Mouse (Mus musculus) lung, embryonic 14.5 days (tissue): ENCODE data around the gene Tbc1d10b. TPM values are rescaled to one million over a fixed set of nuclear protein-coding genes. Genes with fewer than 3 reads are reported as not detected.

Source experiments
- ATAC-seq: fragments of 200-750 bp; cut with Nextera tagmentation; 2 replicates; pipeline ENCODE4 v1.8.0; 2017; ENCODE audit warnings: mild to moderate bottlenecking, moderate TSS enrichment, moderate library complexity; ENCODE audit not compliant: insufficient read depth
- DNase-seq: peaks from one replicate; pipeline ENCODE4 v3.0.0-alpha.2; 2015
- H3K27ac ChIP-seq: fragments of 300-500 bp; sonication (generic); 2 replicates; pipeline ENCODE4 v1.5.1; 2014; ENCODE audit warnings: low read depth, mild to moderate bottlenecking, moderate library complexity
- H3K27me3 ChIP-seq: fragments of 300-500 bp; sonication (generic); 2 replicates; pipeline ENCODE4 v1.6.1; 2014; ENCODE audit warnings: low read length, control low read depth; ENCODE audit not compliant: insufficient read depth
- H3K36me3 ChIP-seq: fragments of 300-500 bp; sonication (generic); 2 replicates; pipeline ENCODE4 v1.6.1; 2014; ENCODE audit warnings: control low read depth; ENCODE audit not compliant: insufficient read depth
- H3K4me1 ChIP-seq: fragments of 300-500 bp; sonication (generic); 2 replicates; pipeline ENCODE4 v1.6.1; 2014; ENCODE audit warnings: antibody characterized with exemption, control low read depth; ENCODE audit not compliant: insufficient read depth
- H3K4me2 ChIP-seq: fragments of 300-500 bp; sonication (generic); 2 replicates; pipeline ENCODE4 v1.6.1; 2014; ENCODE audit warnings: mild to moderate bottlenecking
- H3K4me3 ChIP-seq: fragments of 300-500 bp; sonication (generic); 2 replicates; pipeline ENCODE4 v1.5.1; 2014; ENCODE audit warnings: low read depth, low read length
- H3K9ac ChIP-seq: fragments of 300-500 bp; sonication (generic); 2 replicates; pipeline ENCODE4 v1.6.1; 2014
- H3K9me3 ChIP-seq: fragments of 300-500 bp; sonication (generic); 2 replicates; pipeline ENCODE4 v1.6.1; 2016; ENCODE audit warnings: low read depth, low read length, control low read depth
- CTCF ChIP-seq: IDR thresholded peaks from 2 replicates; pipeline ENCODE4 v1.5.1; 2016; ENCODE audit warnings: antibody characterized with exemption, low read depth
- WGBS: fragments of 180-500 bp; shearing (Covaris S2); extraction: QIAGEN DNeasy Blood & Tissue Kit; methylation state at CpG from one replicate; pipeline ENCODE4 v1.1.7; 2014; 5-methylcytosine and 5-hydroxymethylcytosine counted together
- polyA plus RNA-seq: library from polyadenylated mRNA; unstranded; fragments of >200 nt; fragmentation: Nextera tagmentation; extraction: Ambion mirVana; gene quantifications from 2 replicates; pipeline ENCODE4 v1.2.1, GENCODE M21; 2014

Tbc1d10b gene
- polyA plus RNA-seq, 1 experiment from 2014 or later, result 33.7 TPM

- Histone ChIP-seq H3K4me3 (no peak overlapping the region), H3K4me1 (no peaks in the 10 kb centered on the region), H3K27ac (no peak overlapping the region), H3K9ac (no peak overlapping the region), H3K9me3 (no peaks in the 10 kb centered on the region), H3K36me3 (no peaks in the 10 kb centered on the region), H3K27me3 (no peaks in the 10 kb centered on the region), H3K4me2 (no peak overlapping the region)
- no peak for TF ChIP-seq CTCF
- DNase-seq (peak; percentile 53), ATAC-seq (no peak)
- WGBS, result 51% methylated on average over 3 of the region's 3 CpGs
Measured at GRCm38 (mm10) chr7:127153477-127153876, 54.8 kb downstream of the Tbc1d10b start.

- no peak for TF ChIP-seq CTCF
- no peak for ATAC-seq
- H3K4me2 ChIP-seq, result no peak overlapping the region
- H3K9ac ChIP-seq, result no peak overlapping the region
- 82% methylated on average over 6 of the region's 6 CpGs for WGBS
- H3K36me3 ChIP-seq, result no peaks in the 10 kb centered on the region
- no peaks in the 10 kb centered on the region; the same call in 1 of the 2 replicates for H3K4me1 ChIP-seq
- no peak overlapping the region for H3K27ac ChIP-seq
- no peaks in the 10 kb centered on the region for H3K9me3 ChIP-seq
- H3K4me3 ChIP-seq, result no peak overlapping the region
- H3K27me3 ChIP-seq, result no peaks in the 10 kb centered on the region
- no peak for DNase-seq
Measured at GRCm38 (mm10) chr7:127152464-127152863, 55.8 kb downstream of the Tbc1d10b start.

- peak; percentile 63 for ATAC-seq
- no peak overlapping the region for H3K4me3 ChIP-seq
- H3K9ac ChIP-seq, result no peak overlapping the region
- 34% methylated on average over 3 of the region's 3 CpGs for WGBS
- H3K36me3 ChIP-seq, result no peaks in the 10 kb centered on the region
- no peak for TF ChIP-seq CTCF
- peak; percentile 63 for DNase-seq
- H3K9me3 ChIP-seq, result no peaks in the 10 kb centered on the region
- no peak overlapping the region for H3K27ac ChIP-seq
- H3K4me2 ChIP-seq, result no peak overlapping the region
- no peaks in the 10 kb centered on the region; the same call in 1 of the 2 replicates for H3K4me1 ChIP-seq
- H3K27me3 ChIP-seq, result no peaks in the 10 kb centered on the region
Measured at GRCm38 (mm10) chr7:127147901-127148300, 60.4 kb downstream of the Tbc1d10b start.

Other genes starting within 250 kb of the Tbc1d10b start
- gene Cdipt, start 232.6 kb downstream of the Tbc1d10b start, polyA plus RNA-seq, result 86.1 and 92.8 TPM in 2 replicates
- gene Cdiptos, start 232.4 kb downstream of the Tbc1d10b start, polyA plus RNA-seq, result 1.5 TPM in 2 replicates
- gene Mvp, start 193.8 kb downstream of the Tbc1d10b start, polyA plus RNA-seq, result 7.7 and 8.0 TPM in 2 replicates
- 0.85 TPM in 1 of 2 replicates, not detected in the other for gene Pagr1b, start 192.0 kb downstream of the Tbc1d10b start, polyA plus RNA-seq
- gene Pagr1a, start 191.1 kb downstream of the Tbc1d10b start, polyA plus RNA-seq, result 21.9 and 44.5 TPM in 2 replicates
- gene Gm42742, start 187.4 kb downstream of the Tbc1d10b start, polyA plus RNA-seq, result 37.4 and 54.0 TPM in 2 replicates
- 4.7 and 5.9 TPM in 2 replicates for gene Prrt2, start 187.3 kb downstream of the Tbc1d10b start, polyA plus RNA-seq
- gene Maz, start 181.4 kb downstream of the Tbc1d10b start, polyA plus RNA-seq, result 74.3 and 90.8 TPM in 2 replicates
- gene Kif22, start 166.0 kb downstream of the Tbc1d10b start, polyA plus RNA-seq, result 168 and 180 TPM in 2 replicates
- not detected in 2 replicates for gene Zg16, start 121.1 kb downstream of the Tbc1d10b start, polyA plus RNA-seq
- 6.3 and 6.5 TPM in 2 replicates for gene AI467606, start 117.1 kb downstream of the Tbc1d10b start, polyA plus RNA-seq
- 0.22 and 0.47 TPM in 2 replicates for gene Qprt, start 86.2 kb downstream of the Tbc1d10b start, polyA plus RNA-seq
- 0.20 TPM in 1 of 2 replicates, not detected in the other for gene Spn, start 70.6 kb downstream of the Tbc1d10b start, polyA plus RNA-seq
- 54.6 and 59.6 TPM in 2 replicates for gene Cd2bp2, start 12.4 kb downstream of the Tbc1d10b start, polyA plus RNA-seq
- 8.6 and 12.2 TPM in 2 replicates for gene Mylpf, start 422 bp upstream of the Tbc1d10b start, polyA plus RNA-seq
- 21.2 and 24.3 TPM in 2 replicates for gene Zfp553, start 24.6 kb upstream of the Tbc1d10b start, polyA plus RNA-seq
- gene Sept1, start 24.7 kb upstream of the Tbc1d10b start, polyA plus RNA-seq, result 20.1 and 20.3 TPM in 2 replicates
- 52.8 and 54.7 TPM in 2 replicates for gene Zfp771, start 35.8 kb upstream of the Tbc1d10b start, polyA plus RNA-seq
- gene Dctpp1, start 52.2 kb upstream of the Tbc1d10b start, polyA plus RNA-seq, result 202 and 226 TPM in 2 replicates
- gene Sephs2, start 65.6 kb upstream of the Tbc1d10b start, polyA plus RNA-seq, result 85.3 and 90.4 TPM in 2 replicates
- 1.0 and 1.6 TPM in 2 replicates for gene Itgal, start 87.8 kb upstream of the Tbc1d10b start, polyA plus RNA-seq
- 4.7 and 6.5 TPM in 2 replicates for gene Zfp768, start 137.1 kb upstream of the Tbc1d10b start, polyA plus RNA-seq
- gene Zfp747, start 167.6 kb upstream of the Tbc1d10b start, polyA plus RNA-seq, result 6.7 and 8.5 TPM in 2 replicates
- gene 9130019O22Rik, start 178.7 kb upstream of the Tbc1d10b start, polyA plus RNA-seq, result 5.6 and 6.8 TPM in 2 replicates
- 4.9 and 7.1 TPM in 2 replicates for gene E430018J23Rik, start 185.2 kb upstream of the Tbc1d10b start, polyA plus RNA-seq
- gene Zfp764, start 198.4 kb upstream of the Tbc1d10b start, polyA plus RNA-seq, result 9.3 and 10.4 TPM in 2 replicates
- 21.6 and 22.6 TPM in 2 replicates for gene Zfp688, start 213.6 kb upstream of the Tbc1d10b start, polyA plus RNA-seq
- gene Zfp689, start 240.7 kb upstream of the Tbc1d10b start, polyA plus RNA-seq, result 9.6 and 9.8 TPM in 2 replicates